Comparison of ENCODE assay signal across 31 mouse cellular contexts in the genomic region with DNA sequence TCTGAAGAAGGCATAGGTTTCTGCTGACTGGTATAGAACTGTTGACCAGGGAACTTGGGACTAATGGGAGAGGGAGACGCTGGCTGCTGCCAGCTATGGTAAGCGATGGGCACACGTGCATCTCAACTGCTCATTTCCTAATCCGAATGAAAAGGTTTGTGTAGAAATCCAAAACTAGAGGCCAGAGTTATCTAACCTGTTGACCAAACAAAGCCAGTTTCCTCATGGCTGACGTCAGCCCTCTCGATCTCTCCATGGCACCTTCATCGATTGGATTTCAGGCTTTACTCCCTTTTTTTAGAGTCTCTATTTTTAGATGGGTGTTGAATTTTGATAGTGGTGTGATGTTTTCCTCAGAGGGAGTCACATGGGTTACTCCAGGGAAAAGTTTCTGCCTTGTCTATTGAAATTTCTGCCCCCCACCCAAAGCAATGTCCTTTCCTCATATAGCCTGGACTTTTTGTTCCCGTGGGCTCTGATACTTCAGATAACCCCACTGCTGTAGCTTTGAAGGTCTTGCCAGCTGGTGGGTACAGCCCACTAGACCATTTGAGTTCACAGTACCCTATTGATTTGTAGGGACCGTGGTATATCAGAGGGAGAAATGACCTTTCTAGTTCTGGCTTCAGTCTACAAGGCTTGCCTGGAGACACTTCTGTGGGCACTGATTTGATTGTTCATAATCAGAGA. TPM values are rescaled to one million over a fixed set of nuclear protein-coding genes. Genes with fewer than 3 reads are reported as not detected.
"Had no signal": no experiment of that assay in that cellular context is flagged by ENCODE, and none has a peak within 500 bp of the region (broad histone marks: within the 10 kb centered on the region; RNA-seq: fewer than 3 reads in every experiment).

No protein-coding gene starts in this region.

- H3K4me2 ChIP-seq: heart, embryonic 12.5 days; hindbrain, embryonic 12.5 days; hindbrain, embryonic 14.5 days; intestine, embryonic 15.5 days; limb, embryonic 12.5 days; liver, embryonic 12.5 days had no signal

- H3K9ac ChIP-seq: heart, embryonic 12.5 days; hindbrain, embryonic 12.5 days; hindbrain, embryonic 14.5 days; intestine, embryonic 15.5 days; limb, embryonic 12.5 days; liver, embryonic 12.5 days had no signal

- H3K9me3 ChIP-seq: heart, embryonic 10.5 days; heart, embryonic 12.5 days; hindbrain, embryonic 10.5 days; hindbrain, embryonic 12.5 days; intestine, embryonic 15.5 days; limb, embryonic 10.5 days; limb, embryonic 12.5 days; liver, embryonic 12.5 days had no signal

- H3K36me3 ChIP-seq: hindbrain, embryonic 10.5 days; hindbrain, embryonic 12.5 days; intestine, embryonic 15.5 days; limb, embryonic 12.5 days; liver, embryonic 12.5 days had no signal

- DNase-seq: gastrocnemius, postnatal 10 days; gastrocnemius, postnatal 25 days; heart, adult 18-20 months; heart, postnatal 10 days; heart, postnatal 4 days; kidney, adult 18-20 months; kidney, adult 8-10 months; kidney, postnatal 10 days; kidney, postnatal 25 days; kidney, postnatal 4 days had no signal

- H3K4me1 ChIP-seq: liver, embryonic 12.5 days had no signal

- H3K27ac ChIP-seq: heart, embryonic 10.5 days; hindbrain, embryonic 10.5 days; hindbrain, embryonic 12.5 days; hindbrain, embryonic 14.5 days; intestine, embryonic 15.5 days; left cerebral cortex, adult 2 months; limb, embryonic 10.5 days; limb, embryonic 12.5 days; liver, embryonic 12.5 days had no signal

- H3K27me3 ChIP-seq: heart, embryonic 12.5 days; hindbrain, embryonic 12.5 days; intestine, embryonic 15.5 days; limb, embryonic 12.5 days had no signal

- ATAC-seq: hindbrain, embryonic 16.5 days; inflammation-experienced regulatory T-cells, adult 6 months; intestine, embryonic 15.5 days; intestine, postnatal 0 days; liver, embryonic 12.5 days had no signal

- H3K4me3 ChIP-seq: heart, embryonic 10.5 days; heart, embryonic 12.5 days; hindbrain, embryonic 10.5 days; hindbrain, embryonic 12.5 days; intestine, embryonic 15.5 days; layer of hippocampus, adult 2 months; left cerebral cortex, adult 2 months; limb, embryonic 10.5 days; limb, embryonic 12.5 days; liver, embryonic 12.5 days had no signal

RNA-seq across cellular contexts. Expression of a gene that starts 1.7 kb away (rescaled TPM):
- total RNA-seq: gastrocnemius, postnatal 25 days; granulocyte monocyte progenitor cell, adult 5-6 weeks; heart, adult 8-10 months; heart, postnatal 10 days; heart, postnatal 25 days; layer of hippocampus, adult 2 months; layer of hippocampus, postnatal 10 days; layer of hippocampus, postnatal 25 days; left cerebral cortex, adult 2 months; left cerebral cortex, postnatal 14 days; left cerebral cortex, postnatal 36 days had no signal
- polyA plus RNA-seq: intestine, postnatal 0 days had no signal
